Mouse (Mus musculus): ENCODE results near the gene Edc4.

- TF ChIP-seq CTCF (IDR thresholded peaks at IDR 0.05; ENCODE audit: control insufficient read depth, insufficient read depth, insufficient read length) (no peak), USF1 (IDR thresholded peaks at IDR 0.05; ENCODE audit: low read depth) (no peak)
Measured at GRCm38 (mm10) chr8:105890870-105891269, 10.2 kb downstream of the Edc4 start.
